Mouse (Mus musculus) ovary, adult 18-20 months (tissue): ENCODE measurements around the gene Bmp5.

ENCODE experiments used
- DNase-seq: peaks from one replicate; pipeline ENCODE4 v3.0.0; 2022; ENCODE audit warnings: low spot score, mixed read lengths

Bmp5 gene

DNA sequence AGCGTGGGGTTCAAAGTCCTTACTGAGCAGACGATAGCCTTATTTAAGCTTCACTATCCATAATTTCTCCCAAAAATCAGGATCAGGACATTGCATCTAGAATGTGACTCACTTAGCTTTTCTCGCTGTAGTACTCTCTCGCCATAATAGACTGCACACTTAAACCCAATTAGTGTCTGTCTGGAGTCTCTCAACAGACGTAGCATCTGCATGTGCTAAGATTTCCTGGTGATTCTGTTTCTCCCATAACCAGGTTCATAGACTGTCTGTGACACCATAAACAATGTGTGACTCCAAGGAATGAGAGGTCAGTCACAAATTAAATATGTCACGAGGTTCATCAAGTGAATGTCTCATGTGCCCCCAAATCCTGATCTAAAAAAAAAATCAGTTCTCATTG is 65.7 kb downstream of the Bmp5 start:
- no peak for DNase-seq

DNA sequence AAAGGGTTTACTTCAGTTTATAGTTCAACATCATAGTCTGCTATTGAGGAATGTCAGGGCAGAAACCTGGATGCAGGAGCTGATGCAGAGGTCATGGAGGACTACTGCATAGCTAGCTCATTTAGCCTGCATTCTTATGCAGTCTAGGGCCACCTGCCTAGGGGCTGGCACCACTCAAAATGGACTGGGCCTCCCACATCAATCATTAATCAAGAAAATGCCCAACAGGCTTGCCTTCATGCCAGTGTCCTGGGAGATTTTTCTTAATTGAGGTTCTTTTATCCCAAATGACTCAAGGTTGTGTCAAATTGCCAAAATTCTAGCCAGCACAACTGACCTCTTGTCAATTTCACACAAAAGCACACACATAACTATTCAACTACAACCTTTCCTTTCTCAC is 70.8 kb downstream of the Bmp5 start:
- DNase-seq, result no peak

DNA sequence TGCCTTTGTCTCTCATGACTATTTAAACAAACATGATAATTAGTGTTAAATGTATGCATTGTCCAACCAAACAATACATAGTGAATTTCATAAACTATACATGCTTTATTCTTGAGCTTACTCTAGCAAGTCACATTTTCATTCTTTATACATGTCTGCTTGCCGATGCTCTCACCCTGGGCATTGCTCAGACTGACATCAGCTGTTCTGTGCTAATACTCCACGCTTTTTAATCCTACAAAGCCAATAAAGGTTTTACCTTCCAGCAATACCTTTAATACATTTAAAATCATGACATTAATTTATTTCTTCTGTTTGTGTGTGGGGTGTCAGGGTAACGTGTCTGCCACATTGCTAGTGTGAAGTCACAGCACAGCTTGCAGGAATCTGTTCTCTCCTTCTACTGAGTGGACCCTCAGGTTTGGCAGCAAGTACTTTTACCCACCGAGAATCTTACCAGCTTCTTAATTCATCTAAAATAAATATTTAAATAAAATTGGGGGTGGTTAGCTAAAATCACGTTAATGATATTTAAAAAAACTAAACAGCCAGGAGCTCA is 75.6 kb downstream of the Bmp5 start:
- no peak for DNase-seq

DNA sequence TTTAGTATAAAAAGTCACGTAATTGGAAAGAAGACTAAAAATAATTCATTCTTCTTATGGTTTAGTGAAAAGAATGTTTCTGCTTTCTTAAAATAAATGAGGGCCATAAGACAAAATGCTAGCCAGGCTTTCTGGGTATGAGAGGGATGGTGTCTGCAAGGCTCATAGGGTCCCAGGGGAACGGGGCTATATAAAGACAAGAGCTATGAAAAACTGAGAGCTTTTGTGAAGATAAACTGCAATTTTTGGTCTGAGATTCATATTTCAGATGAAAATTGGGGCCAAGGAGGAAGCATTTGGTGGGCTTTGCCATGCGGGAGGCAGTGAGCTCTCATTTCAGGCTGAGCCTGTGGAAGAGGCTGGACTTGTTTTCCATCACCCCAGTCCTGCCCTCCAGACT is 83.0 kb downstream of the Bmp5 start:
- no peak for DNase-seq

DNA sequence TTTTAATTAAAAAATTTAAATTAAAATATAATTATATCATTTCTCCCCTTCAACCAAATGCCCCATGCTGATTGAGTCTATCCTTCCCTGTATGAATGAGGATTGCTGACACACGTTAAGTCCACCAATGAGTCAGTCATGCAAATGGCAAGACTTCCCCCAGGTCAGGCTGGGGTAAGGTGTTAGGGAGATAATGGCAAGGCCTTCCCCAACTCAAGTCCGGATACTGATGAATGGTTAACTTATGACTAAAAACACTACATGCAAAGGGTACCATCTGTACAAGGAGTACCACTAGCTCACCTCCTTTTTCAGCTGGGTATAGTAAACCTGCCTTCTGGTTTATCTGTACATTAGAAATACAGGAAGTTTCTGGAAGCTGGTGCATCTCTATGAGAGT is 83.8 kb downstream of the Bmp5 start:
- no peak for DNase-seq

DNA sequence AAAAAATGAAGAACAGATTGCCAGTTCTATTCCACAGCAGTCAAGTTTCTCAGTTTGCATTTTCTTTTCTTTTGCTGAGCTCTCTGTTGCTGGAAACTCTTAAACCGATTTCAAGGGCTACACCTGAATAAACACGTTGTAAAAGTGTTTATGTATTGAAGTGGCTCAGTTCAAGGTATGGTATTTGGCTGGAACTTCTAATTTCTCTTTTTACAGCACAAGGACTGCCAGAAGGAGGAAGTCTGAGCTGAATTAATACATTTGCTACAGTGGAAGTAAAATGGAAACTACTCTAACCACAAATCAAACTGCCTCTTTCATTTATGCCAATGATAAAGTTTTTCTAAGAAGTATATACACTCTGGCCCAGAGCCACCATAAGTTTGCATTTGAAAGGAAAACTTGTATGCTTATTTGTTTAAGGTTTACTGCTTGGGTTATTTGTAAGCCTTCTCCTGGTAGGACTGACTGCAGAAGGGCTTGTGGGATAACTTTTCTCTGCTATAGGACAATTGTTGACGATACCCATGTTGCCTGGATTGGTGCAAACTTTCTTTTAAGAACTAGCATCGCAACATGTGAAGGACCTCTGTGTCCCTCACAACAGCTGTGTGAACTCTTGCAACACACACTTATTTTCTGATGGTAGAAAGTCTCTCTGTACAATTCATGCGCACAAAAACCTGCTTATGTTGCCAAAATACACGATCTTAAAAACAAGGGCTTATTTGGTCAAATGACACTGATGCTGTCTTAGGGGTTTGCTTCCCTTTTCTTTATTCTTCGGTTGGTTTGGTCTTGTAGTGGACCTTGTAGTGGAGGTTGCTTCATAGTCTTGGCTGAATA is 95.4 kb downstream of the Bmp5 start:
- DNase-seq, result no peak

DNA sequence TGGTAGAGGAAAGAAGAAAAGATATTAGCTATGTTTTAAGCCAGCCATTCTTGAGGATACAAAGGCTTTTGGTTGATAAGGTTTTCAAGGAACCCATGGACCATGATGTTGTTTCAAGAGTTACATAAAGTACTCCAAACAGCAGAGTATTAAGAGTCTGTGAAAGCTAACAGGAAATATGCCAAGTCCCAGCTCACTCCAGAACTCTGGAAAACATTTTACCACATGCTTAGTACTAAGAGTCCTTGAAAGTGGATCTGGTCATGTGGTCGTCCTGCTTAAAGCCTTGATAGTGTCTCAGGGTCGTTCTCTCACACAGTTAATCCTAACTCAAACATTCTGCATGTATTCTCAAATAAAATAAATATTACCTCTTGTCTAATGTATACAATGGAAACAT is 101.2 kb downstream of the Bmp5 start:
- no peak for DNase-seq

DNA sequence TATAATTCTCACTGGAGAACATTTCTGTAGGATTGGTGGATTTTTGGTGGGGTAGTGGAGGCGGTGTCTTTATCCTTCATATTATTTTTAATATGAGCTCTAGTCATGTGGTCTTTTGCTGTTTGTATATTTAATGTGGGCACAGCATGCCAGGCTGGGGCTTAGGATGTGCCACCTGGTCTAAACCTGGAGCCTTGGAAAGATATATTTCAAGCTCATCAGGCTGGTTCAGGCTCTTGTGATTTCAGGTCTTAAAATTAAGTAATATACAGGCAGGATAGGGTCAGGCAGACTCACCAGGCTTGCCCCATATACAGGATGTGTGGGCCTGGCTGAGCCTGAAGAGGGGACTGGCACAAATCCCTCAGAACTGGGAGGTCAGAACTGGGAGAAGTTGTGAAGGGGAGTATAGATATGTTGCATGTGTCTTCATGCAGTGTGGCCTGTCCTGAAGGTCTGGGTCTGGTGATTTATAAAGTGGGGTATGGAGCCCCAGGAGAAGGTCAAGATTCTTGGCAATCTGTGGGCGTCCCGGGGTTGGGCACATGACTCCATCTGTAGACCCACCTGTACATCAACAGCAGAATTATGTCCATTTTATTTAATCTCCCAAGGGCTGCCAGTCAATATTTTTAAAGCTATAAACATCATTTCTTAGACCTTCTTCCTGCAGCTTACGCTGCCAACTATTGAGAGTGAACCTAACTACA is 108.5 kb downstream of the Bmp5 start:
- DNase-seq, result no peak

DNA sequence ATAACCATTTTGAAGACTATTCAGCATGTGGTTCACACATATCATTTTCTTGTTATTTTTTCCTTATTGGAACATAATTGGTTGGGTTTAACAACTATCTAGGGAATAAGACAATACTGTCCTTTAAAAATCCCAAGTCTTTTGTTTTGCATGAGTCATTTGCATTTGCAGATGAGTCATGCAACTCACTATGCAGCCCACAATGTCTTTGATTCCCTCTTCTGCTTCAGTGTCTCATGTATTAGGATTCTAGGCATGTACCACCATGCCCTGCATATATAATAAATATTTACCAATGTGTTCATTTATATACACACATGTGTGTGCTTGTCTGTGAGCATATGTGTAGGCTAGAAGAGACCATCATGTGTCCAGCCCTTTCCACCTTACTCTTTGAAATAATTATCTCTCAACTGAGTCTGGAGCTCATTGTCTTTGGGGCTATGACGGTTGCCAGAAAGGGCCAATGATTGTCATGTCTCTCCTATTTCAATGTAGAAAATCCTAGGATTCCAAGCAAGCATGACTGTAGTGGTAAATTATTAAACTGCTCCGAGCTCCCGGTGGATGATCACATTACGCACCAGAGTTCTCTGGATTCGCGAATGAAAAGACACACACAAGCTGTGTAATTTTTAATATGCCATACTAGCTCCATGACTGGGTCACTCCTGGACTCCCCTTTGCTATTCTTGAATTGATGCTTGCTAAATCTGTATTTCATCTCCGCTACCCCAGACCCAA is 111.8 kb downstream of the Bmp5 start:
- DNase-seq, result no peak

DNA sequence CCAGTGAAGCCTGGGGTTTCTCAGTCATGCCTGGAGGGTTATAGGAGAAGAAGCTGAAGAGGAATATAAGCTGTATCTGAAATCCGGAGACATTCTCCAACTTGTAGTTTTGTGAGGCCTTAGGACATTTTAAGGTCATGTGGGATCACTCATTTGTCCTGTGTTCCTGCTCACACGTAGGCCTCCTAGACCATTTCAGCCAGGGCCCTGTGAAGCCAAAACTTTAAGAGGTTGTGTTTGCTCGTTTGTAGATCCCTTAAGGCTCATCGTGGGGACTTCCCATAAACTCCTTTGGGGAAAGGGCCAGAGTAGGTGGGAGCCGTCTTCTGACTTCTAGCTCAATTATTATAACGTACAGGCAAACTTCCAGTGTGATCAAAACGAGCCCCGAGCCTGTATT is 121.8 kb downstream of the Bmp5 start:
- no peak for DNase-seq

DNA sequence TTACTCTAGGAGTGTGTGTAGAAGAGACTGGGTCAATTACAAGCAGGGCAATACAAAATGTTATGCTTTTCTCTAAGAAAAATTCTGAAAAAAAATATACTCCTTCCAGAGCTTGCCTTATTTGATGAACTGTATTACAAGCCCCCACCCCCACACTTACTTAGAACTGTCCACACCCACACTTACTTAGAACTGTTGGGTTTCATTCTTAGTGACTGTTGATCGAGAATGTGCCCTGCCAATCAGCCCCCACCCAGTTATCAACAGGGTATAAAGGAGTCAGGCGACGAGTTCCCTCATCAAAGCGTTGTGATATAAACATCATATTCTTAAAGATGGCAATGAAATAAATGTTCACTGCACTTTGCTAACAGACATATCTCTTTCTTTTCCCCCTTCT is 122.9 kb downstream of the Bmp5 start:
- no peak for DNase-seq

DNA sequence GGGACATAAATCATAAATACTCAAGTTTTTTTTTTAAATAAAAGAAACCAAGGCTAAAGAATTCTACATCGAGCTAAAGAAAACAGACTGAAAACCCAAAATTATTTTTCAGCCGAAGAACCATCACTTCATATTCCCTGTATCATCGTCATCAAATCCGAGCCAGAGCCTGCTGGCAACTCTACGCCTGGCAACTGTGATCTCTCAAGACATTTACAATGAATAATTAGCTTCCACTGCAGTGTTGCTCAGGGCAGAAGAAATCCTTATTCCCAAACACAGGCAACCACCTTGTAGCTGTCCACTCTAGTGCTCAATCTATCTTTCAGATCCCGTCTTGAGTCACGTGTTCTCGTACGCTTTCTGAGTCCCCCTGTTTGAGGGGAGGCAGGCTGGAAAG is 126.1 kb downstream of the Bmp5 start:
- DNase-seq, result no peak

DNA sequence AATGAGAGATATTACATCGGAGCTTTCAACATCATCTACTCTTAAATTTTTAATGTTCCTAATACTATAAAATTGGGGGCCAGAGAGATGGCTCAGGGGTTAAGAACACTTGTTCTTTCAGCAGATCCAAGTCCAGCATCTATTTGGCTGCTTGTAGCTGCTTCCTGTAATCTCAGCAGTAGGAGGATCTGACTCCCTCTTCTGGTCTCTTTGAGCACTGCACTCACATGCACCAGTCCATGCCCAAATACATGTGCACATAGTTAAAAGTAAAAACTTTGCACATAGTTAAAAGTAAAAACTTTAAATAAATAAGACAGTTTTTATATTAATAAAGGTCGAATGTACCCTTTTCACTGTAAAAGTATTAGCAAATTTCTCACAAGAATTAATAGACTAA is 130.3 kb downstream of the Bmp5 start:
- no peak for DNase-seq

DNA sequence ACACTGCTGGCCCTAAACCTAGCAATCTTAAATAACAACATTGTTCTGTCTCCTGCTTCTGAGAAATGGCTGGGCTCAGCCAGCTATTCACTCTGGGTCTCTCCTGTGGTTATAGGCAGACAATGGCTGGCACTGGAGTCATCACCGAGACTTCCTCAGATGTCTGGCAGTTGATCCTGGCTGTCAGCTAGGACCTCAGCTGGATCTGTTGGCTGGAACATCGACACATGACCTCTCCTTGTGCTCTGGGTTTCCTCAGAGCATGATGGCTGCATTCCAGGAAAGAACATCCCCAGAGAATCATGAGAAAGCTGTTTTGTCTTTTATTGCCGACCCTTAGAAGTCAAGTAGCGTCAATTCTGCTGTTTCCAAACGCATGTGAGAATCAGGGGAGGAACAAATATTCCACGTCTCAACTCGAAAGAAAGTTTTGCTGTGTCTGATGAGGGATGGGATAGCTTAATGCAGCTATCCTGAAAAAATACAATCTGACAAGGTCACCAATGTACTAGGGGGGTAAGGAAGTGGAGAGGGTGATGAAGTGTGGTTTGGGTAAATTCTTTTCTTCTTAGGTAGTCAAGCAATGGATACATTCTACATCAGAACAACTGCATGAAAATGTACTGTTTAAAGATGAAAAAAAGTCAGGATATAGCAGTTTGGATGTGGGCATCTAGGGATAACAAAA is 135.1 kb downstream of the Bmp5 start:
- peak; percentile 11 for DNase-seq

DNA sequence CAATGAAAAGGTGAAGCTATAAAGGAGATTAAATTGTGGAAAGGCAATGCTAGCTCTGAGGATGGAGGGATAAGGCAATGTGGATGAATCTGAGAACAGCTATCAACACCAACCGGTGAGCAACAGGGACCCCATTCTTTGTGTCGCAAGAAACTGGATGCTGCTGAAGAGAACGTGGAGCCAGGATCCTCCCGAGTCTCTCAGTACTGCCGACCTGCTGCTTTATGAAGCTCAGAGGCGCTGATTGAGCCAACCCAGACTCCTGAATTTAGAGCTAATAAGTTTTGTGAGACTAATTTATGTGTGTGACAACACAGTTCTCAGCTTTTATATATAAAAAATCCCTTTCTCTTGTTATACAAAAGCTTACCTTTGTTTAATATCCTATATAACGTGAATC is 136.4 kb downstream of the Bmp5 start:
- no peak for DNase-seq

DNA sequence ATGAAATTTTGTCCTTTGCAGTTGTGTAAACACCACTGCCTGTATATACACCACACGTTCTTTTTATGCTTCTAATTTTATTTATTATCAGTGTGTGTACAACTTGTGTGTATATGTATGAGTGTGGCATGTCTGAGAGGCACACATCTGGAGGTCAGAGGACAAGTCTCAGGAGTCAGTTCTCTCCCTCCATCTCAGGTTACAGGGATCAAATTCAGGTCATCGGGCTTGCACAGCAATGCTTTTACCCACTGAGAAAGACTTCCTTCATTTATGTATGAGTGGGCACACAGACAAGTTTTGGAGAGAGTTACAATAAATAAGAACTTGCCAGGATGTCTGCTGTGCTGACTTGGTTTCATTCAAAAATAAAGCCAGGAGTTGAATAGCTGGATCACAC is 140.9 kb downstream of the Bmp5 start:
- DNase-seq, result no peak

DNA sequence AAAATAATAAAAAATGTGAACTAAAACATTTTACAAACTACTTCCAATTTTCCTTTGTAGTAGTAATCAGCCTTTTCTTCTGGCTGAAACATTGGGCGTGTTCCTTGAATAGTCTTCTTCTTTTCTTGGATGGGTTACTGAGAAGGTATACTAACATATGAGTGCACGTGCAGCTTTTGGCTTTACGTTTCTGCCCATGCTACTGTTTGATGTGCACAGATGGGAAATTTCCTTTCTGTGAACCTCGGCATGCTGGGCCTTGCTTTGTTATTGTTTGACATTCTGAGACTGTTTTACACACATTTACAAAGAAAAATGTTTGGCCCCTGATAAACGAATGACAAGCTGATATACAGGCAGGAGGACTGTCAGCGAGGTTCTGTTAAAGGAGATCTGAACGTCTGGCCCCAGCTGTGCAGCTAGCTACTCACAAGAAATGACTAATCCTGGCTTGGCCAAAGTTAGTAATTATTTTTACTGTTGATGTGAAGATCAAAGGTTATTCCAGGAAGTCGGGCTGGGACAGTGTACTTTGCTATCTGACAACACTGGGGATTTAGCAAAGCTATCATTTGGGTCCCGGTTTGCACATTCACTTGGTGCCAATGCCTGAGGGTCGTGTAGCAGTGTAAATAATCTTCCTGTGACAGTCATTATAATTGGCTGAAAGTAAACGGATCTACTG is 152.2 kb downstream of the Bmp5 start:
- DNase-seq, result peak; percentile 4

DNA sequence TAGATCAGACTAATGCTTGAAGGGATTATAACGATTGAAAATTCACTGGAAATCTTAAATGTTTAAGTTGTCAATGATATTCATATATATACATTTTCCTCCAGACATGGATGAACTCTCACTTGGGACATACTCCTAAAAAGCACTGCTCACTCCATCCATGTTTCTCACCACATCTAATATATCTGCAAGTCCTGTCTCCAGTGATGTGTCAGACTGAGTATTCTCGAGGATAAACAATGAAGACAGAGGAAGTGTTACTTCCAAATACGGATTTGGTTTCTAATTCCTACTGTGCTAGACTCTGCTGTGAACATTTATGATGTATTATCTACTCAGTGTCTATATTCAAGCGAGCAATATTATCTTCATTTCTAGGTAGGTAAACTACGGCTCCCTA is 152.9 kb downstream of the Bmp5 start:
- no peak for DNase-seq

DNA sequence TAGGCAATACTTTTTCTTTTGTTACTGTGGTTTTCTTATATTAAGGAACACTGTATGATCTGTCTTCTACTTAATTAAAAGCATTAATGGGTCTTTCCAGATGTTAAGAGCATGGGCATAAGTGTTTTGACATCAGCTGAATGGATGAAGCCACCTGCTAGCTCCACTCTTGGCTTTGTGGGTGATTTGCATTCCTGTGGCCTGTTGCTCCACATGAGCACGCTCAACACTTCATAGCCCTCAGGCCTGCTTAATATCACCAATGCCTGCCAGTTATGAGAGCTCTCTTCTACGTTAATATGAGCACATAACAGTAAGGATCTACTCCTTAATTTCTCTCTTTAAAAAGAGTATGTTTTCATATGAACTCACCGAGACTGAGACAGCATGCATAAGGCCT is 169.5 kb downstream of the Bmp5 start:
- no peak for DNase-seq
